Mouse (Mus musculus) urinary bladder, adult 2 months (tissue): ENCODE results near the gene Nt5dc1. TPM values are rescaled to one million over a fixed set of nuclear protein-coding genes. Genes with fewer than 3 reads are reported as not detected.

Experiments used
- DNase-seq: peaks from one replicate; pipeline ENCODE4 v3.0.0; 2022; ENCODE audit warnings: low spot score
- polyA plus RNA-seq: library from polyadenylated mRNA; depleted of rRNA; stranded (reverse); fragments of >200 nt; gene quantifications from 2 replicates; pipeline ENCODE4 v1.2.3, GENCODE M21; 2012; rRNA removed

Nt5dc1 gene
- polyA plus RNA-seq, 1 experiment = 12.4 TPM

GRCm38 (mm10) chr10:34238536-34238935 is 179.8 kb downstream of the Nt5dc1 start:
- DNase-seq = no peak

Other genes starting within 250 kb of the Nt5dc1 start
- gene Dse, start 210.8 kb downstream of the Nt5dc1 start, polyA plus RNA-seq = 15.9 and 17.6 TPM in 2 replicates
- 52.8 and 58.2 TPM in 2 replicates for gene Tspyl1, start 136.4 kb downstream of the Nt5dc1 start, polyA plus RNA-seq
- gene Tspyl4, start 121.1 kb downstream of the Nt5dc1 start, polyA plus RNA-seq = 11.1 and 15.2 TPM in 2 replicates
- 0.06 and 0.11 TPM in 2 replicates for gene Col10a1, start 28.6 kb downstream of the Nt5dc1 start, polyA plus RNA-seq
- 7.7 and 8.0 TPM in 2 replicates for gene Frk, start 64.8 kb upstream of the Nt5dc1 start, polyA plus RNA-seq